Mouse (Mus musculus) MEL (cell line): ENCODE results near the gene Ankrd34a. TPM values are rescaled to one million over a fixed set of nuclear protein-coding genes. Genes with fewer than 3 reads are reported as not detected.

Experiments
- DNase-seq: peaks from one replicate; pipeline ENCODE4 v3.0.0; 2011; ENCODE audit warnings: low read depth, low spot score
- H3K27ac ChIP-seq: 2 replicates; pipeline ENCODE4 v1.5.1; 2012; ENCODE audit warnings: low read depth, mild to moderate bottlenecking, control low read depth, low read length, moderate library complexity; ENCODE audit not compliant: control insufficient read depth
- H3K27me3 ChIP-seq, 2 experiments: fragments of 150-350 bp in 1 of 2; sonication (generic) in 1 of 2; 2 replicates each; pipeline ENCODE4 v1.6.1; 2012; ENCODE audit warnings: low read length in 2 of 2, mild to moderate bottlenecking in 2 of 2, improper control_type of control experiment in 1 of 2, moderate library complexity in 1 of 2; ENCODE audit not compliant: insufficient read depth in 2 of 2, control insufficient read depth in 1 of 2
- H3K36me3 ChIP-seq, 2 experiments: 2 replicates each; pipeline ENCODE4 v1.6.1; 2012 to 2014; ENCODE audit warnings: low read length in 2 of 2, improper control_type of control experiment in 1 of 2, inconsistent platforms in 1 of 2, mild to moderate bottlenecking in 1 of 2; ENCODE audit not compliant: insufficient read depth in 2 of 2, control insufficient read depth in 1 of 2
- H3K4me1 ChIP-seq, 2 experiments: fragments of 150-350 bp in 1 of 2; sonication (generic) in 1 of 2; 2 replicates each; pipeline ENCODE4 v1.6.1; 2012; ENCODE audit warnings: low read length in 2 of 2, improper control_type of control experiment in 1 of 2, mild to moderate bottlenecking in 1 of 2; ENCODE audit not compliant: insufficient read depth in 2 of 2, control insufficient read depth in 1 of 2
- H3K4me3 ChIP-seq, 2 experiments: fragments of 150-350 bp in 1 of 2; sonication (generic) in 1 of 2; 2 replicates each; pipeline ENCODE4 v1.5.1; 2012; ENCODE audit warnings: low read depth in 2 of 2, low read length in 2 of 2, mild to moderate bottlenecking in 2 of 2, moderate library complexity in 2 of 2, control low read depth in 1 of 2, improper control_type of control experiment in 1 of 2; ENCODE audit not compliant: control insufficient read depth in 1 of 2, insufficient read depth in 1 of 2
- H3K79me2 ChIP-seq: 2 replicates; pipeline ENCODE4 v1.6.1; 2012; ENCODE audit warnings: mild to moderate bottlenecking, low read length, moderate library complexity; ENCODE audit not compliant: control insufficient read depth, poor library complexity, insufficient read depth
- H3K9ac ChIP-seq: 2 replicates; pipeline ENCODE4 v1.6.1; 2012; ENCODE audit warnings: low read depth, mild to moderate bottlenecking, control low read depth, low read length, moderate library complexity; ENCODE audit not compliant: control insufficient read depth, poor library complexity, severe bottlenecking
- H3K9me3 ChIP-seq: fragments of 150-350 bp; sonication (generic); replicated peaks from 2 replicates; pipeline ENCODE4 v1.6.1; 2012; ENCODE audit warnings: mild to moderate bottlenecking, low read length, improper control_type of control experiment, moderate library complexity; ENCODE audit not compliant: insufficient read depth
- CTCF ChIP-seq, 3 experiments: IDR thresholded peaks in 2 of 3; conservative IDR thresholded peaks in 1 of 3; 2 replicates each; pipeline ENCODE4 v1.5.1; 2011 to 2012; ENCODE audit warnings: low read length in 3 of 3, low read depth in 2 of 3, mild to moderate bottlenecking in 2 of 3, improper control_type of control experiment in 1 of 3, inconsistent platforms in 1 of 3, mixed read lengths in 1 of 3, moderate library complexity in 1 of 3; ENCODE audit not compliant: control insufficient read depth in 1 of 3, insufficient read depth in 1 of 3, poor library complexity in 1 of 3, severe bottlenecking in 1 of 3
- E2F4 ChIP-seq: IDR thresholded peaks from 2 replicates; pipeline ENCODE4 v1.6.1; 2011; ENCODE audit warnings: low read depth, low read length, improper control_type of control experiment, borderline replicate concordance
- EP300 ChIP-seq, 2 experiments: IDR thresholded peaks; 2 replicates each; pipeline ENCODE4 v1.6.1; 2011; ENCODE audit warnings: improper control_type of control experiment in 2 of 2, low read length in 2 of 2, low read depth in 1 of 2, mild to moderate bottlenecking in 1 of 2
- ETS1 ChIP-seq: IDR thresholded peaks from 2 replicates; pipeline ENCODE4 v1.6.1; 2012; ENCODE audit warnings: low read depth, mild to moderate bottlenecking, inconsistent platforms, low read length, improper control_type of control experiment, moderate library complexity
- GABPA ChIP-seq: IDR thresholded peaks from 2 replicates; pipeline ENCODE4 v1.6.1; 2012; ENCODE audit warnings: low read depth, mild to moderate bottlenecking, inconsistent platforms, low read length, improper control_type of control experiment, moderate library complexity
- GATA1 ChIP-seq: IDR thresholded peaks from 2 replicates; pipeline ENCODE4 v1.6.1; 2011; ENCODE audit warnings: low read depth, low read length, improper control_type of control experiment
- HCFC1 ChIP-seq: IDR thresholded peaks from 2 replicates; pipeline ENCODE4 v1.6.1; 2012; ENCODE audit warnings: low read depth, mild to moderate bottlenecking, inconsistent platforms, low read length, improper control_type of control experiment, moderate library complexity
- JUND ChIP-seq: IDR thresholded peaks from 2 replicates; pipeline ENCODE4 v1.6.1; 2011; ENCODE audit warnings: low read depth, mild to moderate bottlenecking, improper control_type of control experiment, low read length
- MAX ChIP-seq: IDR thresholded peaks from 2 replicates; pipeline ENCODE4 v1.6.1; 2011; ENCODE audit warnings: low read length, improper control_type of control experiment
- MAZ ChIP-seq: IDR thresholded peaks from 2 replicates; pipeline ENCODE4 v1.6.1; 2012; ENCODE audit warnings: low read depth, mild to moderate bottlenecking, inconsistent platforms, low read length, improper control_type of control experiment
- NELFE ChIP-seq: IDR thresholded peaks from 2 replicates; pipeline ENCODE4 v1.6.1; 2011; ENCODE audit warnings: low read depth, low read length, improper control_type of control experiment
- POLR2AphosphoS2 ChIP-seq: IDR thresholded peaks from 2 replicates; pipeline ENCODE4 v1.6.1; 2011; ENCODE audit warnings: low read length, improper control_type of control experiment
- SIN3A ChIP-seq: IDR thresholded peaks from 2 replicates; pipeline ENCODE4 v1.6.1; 2012; ENCODE audit warnings: low read length, improper control_type of control experiment, inconsistent platforms
- TCF12 ChIP-seq: IDR thresholded peaks from 2 replicates; pipeline ENCODE4 v1.6.1; 2014; ENCODE audit warnings: low read depth, mild to moderate bottlenecking, inconsistent platforms, low read length, improper control_type of control experiment, moderate library complexity
- USF2 ChIP-seq, 2 experiments: IDR thresholded peaks; 2 replicates each; pipeline ENCODE4 v1.6.1; 2011 to 2012; ENCODE audit warnings: improper control_type of control experiment in 2 of 2, low read length in 2 of 2, borderline replicate concordance in 1 of 2, inconsistent platforms in 1 of 2, low read depth in 1 of 2, mild to moderate bottlenecking in 1 of 2; ENCODE audit not compliant: insufficient read depth in 1 of 2
- ZKSCAN1 ChIP-seq: IDR thresholded peaks from 2 replicates; pipeline ENCODE4 v1.6.1; 2012; ENCODE audit warnings: low read depth, mild to moderate bottlenecking, inconsistent platforms, low read length, improper control_type of control experiment, moderate library complexity
- polyA plus RNA-seq, 2 experiments: library from polyadenylated mRNA; stranded (reverse) in 1 of 2; unstranded in 1 of 2; fragments of >175 nt in 1 of 2; fragments of >200 nt in 1 of 2; gene quantifications; 2 replicates each; pipeline versions ENCODE4 v1.2.1 to v1.2.4; 2012; ENCODE audit warnings: low replicate concordance in 2 of 2, low read depth in 1 of 2; ENCODE audit not compliant: insufficient read length in 2 of 2, insufficient read depth in 1 of 2, missing spikeins in 1 of 2
- total RNA-seq: library from RNA; depleted of rRNA; stranded (reverse); fragments of 300-350 nt; gene quantifications from 2 replicates; pipeline ENCODE4 v1.2.3, GENCODE M21; 2012

Gene Ankrd34a
- total and polyA plus RNA-seq, 3 experiments = 0.15 to 0.78 TPM; not detected in 1

- TF ChIP-seq SIN3A (peak; percentile 98), GATA1 (no peak), ZKSCAN1 (no peak), GABPA (0 out of 2 replicates have a peak, but pooled peaks have one; percentile 39)
- TF ChIP-seq, all 39 proteins: peak for 26
Measured at GRCm38 (mm10) chr3:96634928-96635879, 38.8 kb downstream of the Ankrd34a start, which contains the start of the genes Pex11b and Gm42957 (continued).

- Histone ChIP-seq H3K36me3 (peaks cover 17 to 31% of the 10 kb centered on the region in 2 experiments), H3K4me3 (peak overlapping the region; percentile 73 to 89), H3K27me3 (no peaks in the 10 kb centered on the region), H3K9me3 (no peaks in the 10 kb centered on the region), H3K9ac (peak overlapping the region; percentile 87), H3K79me2 (peaks cover 17% of the 10 kb centered on the region), H3K27ac (peak overlapping the region; percentile 80), H3K4me1 (peaks cover 6 to 19% of the 10 kb centered on the region in 2 experiments)
- TF ChIP-seq JUND (no peak), USF2 (IDR thresholded peaks at IDR 0.05; ENCODE audit: borderline replicate concordance in 1 of 2, insufficient read depth in 1 of 2, low read depth in 1 of 2, low read length in 2 of 2) (no peak), EP300 (IDR thresholded peaks at IDR 0.05; ENCODE audit: low read depth in 1 of 2, low read length in 2 of 2) (peak in 1 of 2 experiments; percentile 2; a peak in 2 of 4 replicates), ETS1 (0 out of 2 replicates have a peak, but pooled peaks have one; percentile 9), GATA1 (peak; percentile 29; the same call in 1 of the 2 replicates), E2F4 (peak; percentile 10; the same call in 1 of the 2 replicates), MAX (peak; percentile 27; the same call in 1 of the 2 replicates), SIN3A (no peak; the same call in 1 of the 2 replicates)
- DNase-seq = peak; percentile 71
Measured at GRCm38 (mm10) chr3:96635906-96636305, 39.5 kb downstream of the Ankrd34a start.

GRCm38 (mm10) chr3:96636448-96636847 is 40.0 kb downstream of the Ankrd34a start:
- H3K9ac ChIP-seq = peak overlapping the region; percentile 87
- no peaks in the 10 kb centered on the region for H3K9me3 ChIP-seq
- H3K27me3 ChIP-seq = no peaks in the 10 kb centered on the region
- H3K36me3 ChIP-seq = peaks cover 11 to 27% of the 10 kb centered on the region in 2 experiments; a peak in 3 of 4 replicates
- no peak for DNase-seq
- TF ChIP-seq MAZ = no peak
- no peak for TF ChIP-seq GABPA
- no peak for TF ChIP-seq CTCF (IDR thresholded peaks at IDR 0.05 in 2 of 3, conservative IDR thresholded peaks at IDR 0.05 in 1 of 3; ENCODE audit: control insufficient read depth in 1 of 3, insufficient read depth in 1 of 3, low read depth in 2 of 3, low read length in 3 of 3, poor library complexity in 1 of 3, severe bottlenecking in 1 of 3)
- TF ChIP-seq TCF12 = no peak
- TF ChIP-seq POLR2AphosphoS2 = no peak
- no peak for TF ChIP-seq HCFC1
- no peak for TF ChIP-seq NELFE
- H3K79me2 ChIP-seq = peaks cover 13% of the 10 kb centered on the region
- peak overlapping the region; percentile 73 to 89 for H3K4me3 ChIP-seq
- H3K27ac ChIP-seq = peak overlapping the region; percentile 80
- peaks cover 5 to 19% of the 10 kb centered on the region in 2 experiments; a peak in 3 of 4 replicates for H3K4me1 ChIP-seq
